Mouse (Mus musculus) layer of hippocampus, postnatal 25 days (tissue): ENCODE results near the gene Bola3. TPM values are rescaled to one million over a fixed set of nuclear protein-coding genes. Genes with fewer than 3 reads are reported as not detected.

Experiments
- DNase-seq, 2 experiments: peaks; one replicate each; pipeline ENCODE4 v3.0.0; 2022; ENCODE audit warnings: mixed read lengths in 2 of 2, low spot score in 1 of 2; ENCODE audit errors: extremely low spot score in 1 of 2
- microRNA-seq, 2 experiments: library from miRNA; unstranded; fragments of <30 nt; microRNA quantifications; one replicate each; pipeline ENCODE4 v1.2.0; 2021
- total RNA-seq, 2 experiments: library from RNA; stranded (reverse); gene quantifications; 2 replicates each; pipeline ENCODE4 v1.2.3; 2021

The Bola3 gene
- total RNA-seq, 2 experiments from 2014 or later: 49.2 to 51.6 TPM

- DNase-seq: no peak
These were observed 43.3 kb downstream of the Bola3 start for GRCm38 (mm10) chr6:83392166-83392780.

- DNase-seq: no peak
These were observed 45.2 kb downstream of the Bola3 start for GRCm38 (mm10) chr6:83394122-83394521.

GRCm38 (mm10) chr6:83395544-83396229 lies 46.7 kb downstream of the Bola3 start:
- no peak for DNase-seq

- no peak for DNase-seq
These were observed 47.8 kb downstream of the Bola3 start for GRCm38 (mm10) chr6:83396711-83397110.

- no peak for DNase-seq
These were observed 48.8 kb downstream of the Bola3 start for GRCm38 (mm10) chr6:83397728-83398127.

GRCm38 (mm10) chr6:83399790-83400189 lies 50.8 kb downstream of the Bola3 start:
- DNase-seq: no peak

- no peak for DNase-seq
These were observed 54.5 kb downstream of the Bola3 start for GRCm38 (mm10) chr6:83403481-83403880.

- no peak for DNase-seq
These were observed 55.6 kb downstream of the Bola3 start for GRCm38 (mm10) chr6:83404571-83404970.

- DNase-seq: no peak
These were observed 56.6 kb downstream of the Bola3 start for GRCm38 (mm10) chr6:83405511-83406064.

GRCm38 (mm10) chr6:83408510-83408909 lies 59.6 kb downstream of the Bola3 start:
- no peak for DNase-seq

Small RNA genes lying within 50 kb of the gene (microRNA-seq; reads per million reads assigned to microRNA genes)
- gene Mir6374: 0 reads per million in 2 experiments

Other genes starting within 250 kb of the Bola3 start
- 10 to 100 TPM in 1 of 2 experiments, 1 to 10 TPM in 1; 5.8 to 10.7 TPM for gene Ccdc142, start 247.5 kb upstream of the Bola3 start, total RNA-seq
- 1 to 10 TPM; 5.4 to 8.2 TPM for gene Gm42688, start 247.5 kb upstream of the Bola3 start, total RNA-seq
- gene Mrpl53, start 240.1 kb upstream of the Bola3 start, total RNA-seq: 10 to 100 TPM; 67.0 to 67.7 TPM
- gene Mogs, start 233.7 kb upstream of the Bola3 start, total RNA-seq: 10 to 100 TPM; 25.7 to 28.9 TPM
- 10 to 100 TPM; 54.3 to 58.0 TPM for gene Wbp1, start 227.6 kb upstream of the Bola3 start, total RNA-seq
- 10 to 100 TPM; 24.0 to 26.2 TPM for gene Ino80b, start 223.7 kb upstream of the Bola3 start, total RNA-seq
- gene Rtkn, start 213.7 kb upstream of the Bola3 start, total RNA-seq: 10 to 100 TPM; 83.6 to 93.5 TPM
- gene Wdr54, start 192.8 kb upstream of the Bola3 start, total RNA-seq: 10 to 100 TPM; 25.1 to 28.4 TPM
- gene 1700003E16Rik, start 192.7 kb upstream of the Bola3 start, total RNA-seq: 10 to 100 TPM; 22.1 to 25.0 TPM
- 100 to 1,000 TPM; 371 to 399 TPM for gene Dctn1, start 183.2 kb upstream of the Bola3 start, total RNA-seq
- gene Slc4a5, start 129.3 kb upstream of the Bola3 start, total RNA-seq: under 1 TPM; 0.30 to 0.66 TPM
- gene Mthfd2, start 23.2 kb upstream of the Bola3 start, total RNA-seq: 1 to 10 TPM; 5.3 to 7.2 TPM
- gene Mob1a, start 23.1 kb upstream of the Bola3 start, total RNA-seq: 10 to 100 TPM; 19.3 to 19.5 TPM
- gene Tet3, start 109.9 kb downstream of the Bola3 start, total RNA-seq: 10 to 100 TPM; 69.2 to 83.9 TPM
- gene Dguok, start 157.8 kb downstream of the Bola3 start, total RNA-seq: 10 to 100 TPM; 29.2 to 32.0 TPM
- not detected for gene Actg2, start 187.1 kb downstream of the Bola3 start, total RNA-seq
- 10 to 100 TPM; 34.3 to 35.6 TPM for gene Stambp, start 223.6 kb downstream of the Bola3 start, total RNA-seq